Mouse (Mus musculus) adrenal gland, adult 2 months (tissue): ENCODE results near the gene Dtwd1. TPM values are rescaled to one million over a fixed set of nuclear protein-coding genes. Genes with fewer than 3 reads are reported as not detected.
"Not testable (repeated sequence)": the region's sequence is repeated elsewhere in the genome, so short reads cannot be mapped to it uniquely, and the experiment has no call there.

Experiments used
- DNase-seq: peaks from one replicate; pipeline ENCODE4 v3.0.0; 2021
- long read RNA-seq: library from polyadenylated mRNA; stranded (forward); transcript quantifications from one replicate; pipeline ENCODE4 v2.0.0, GENCODE M21; 2021
- polyA plus RNA-seq: library from polyadenylated mRNA; depleted of rRNA; stranded (reverse); fragments of >200 nt; gene quantifications from 2 replicates; pipeline ENCODE4 v1.2.3, GENCODE M21; 2012; rRNA removed
- total RNA-seq, 2 experiments: library from RNA; stranded (reverse); gene quantifications; 2 replicates each; pipeline ENCODE4 v1.2.3; 2021

The Dtwd1 gene
- total RNA-seq: 10 to 100 TPM in 1 of 2 experiments, 1 to 10 TPM in 1; 9.3 to 11.2 TPM
- 0.40 and 0.57 TPM in 2 replicates for polyA plus RNA-seq
- long read RNA-seq, partial matches to known transcripts: 2 of 11 reads
- long read RNA-seq, other reads (novel, unspliced or antisense): 4 of 11 reads

DNA sequence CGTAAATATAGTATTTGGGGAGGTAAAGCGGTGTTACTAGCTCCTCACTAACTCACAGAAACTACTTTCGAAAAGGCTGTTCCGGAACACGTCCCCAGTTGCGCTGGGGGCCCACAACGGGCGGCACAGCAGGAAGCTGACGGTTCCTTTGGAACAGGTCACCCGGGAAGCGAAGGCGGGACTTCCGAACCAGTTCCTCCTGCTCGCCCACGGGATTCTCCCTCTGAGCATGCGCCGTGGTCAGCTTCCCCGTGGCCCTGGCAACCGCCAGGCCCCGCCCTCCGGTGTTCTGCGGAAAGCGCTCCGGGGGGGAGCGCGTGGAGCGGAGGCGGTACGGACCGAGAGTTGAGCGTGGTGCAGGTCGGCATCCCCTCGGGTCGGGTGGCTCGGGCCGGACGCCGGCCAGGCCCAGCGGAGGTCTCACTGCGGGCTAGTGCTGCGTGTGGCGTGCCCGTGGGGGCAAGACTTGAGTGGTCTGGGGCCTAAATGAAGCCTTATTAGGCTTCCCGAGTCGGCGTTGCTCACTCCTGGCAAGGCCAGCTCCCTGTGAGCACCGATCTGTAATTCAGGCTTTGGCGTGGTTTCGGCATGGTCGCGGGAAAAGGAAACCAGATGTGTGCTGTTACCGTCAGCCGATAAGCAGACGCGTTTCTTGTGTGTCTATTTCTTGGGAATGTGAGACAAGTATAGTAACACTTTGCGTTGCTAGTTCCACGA lies at the start of gene Dtwd1, which contains the start of gene Fam227b:
TSS of gene Dtwd1 (plus strand) at position 287 of the 717 bp plus-strand sequence.
TSS of gene Fam227b (minus strand) at position 150 of the 717 bp plus-strand sequence.
- peak; percentile 99 for DNase-seq

DNA sequence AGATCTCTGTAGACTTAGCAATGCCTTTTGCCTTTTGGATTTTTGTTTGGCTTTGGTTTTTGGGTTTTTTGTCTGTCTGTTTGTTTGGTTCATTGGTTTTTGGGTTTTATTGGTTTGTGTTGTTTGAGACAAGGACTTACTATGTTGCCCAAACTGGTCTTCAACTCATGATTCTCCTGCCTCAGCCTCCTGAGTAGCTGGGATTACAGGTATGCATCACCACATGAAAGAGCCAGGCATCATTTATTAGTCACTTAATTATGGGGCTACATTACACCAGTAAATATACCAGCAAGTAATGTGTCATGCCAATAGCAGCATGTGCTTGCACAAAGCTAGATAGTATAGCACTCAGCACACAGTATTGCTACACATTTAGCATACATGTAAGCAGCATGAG lies 4.2 kb upstream of the Dtwd1 start:
- DNase-seq: no peak

DNA sequence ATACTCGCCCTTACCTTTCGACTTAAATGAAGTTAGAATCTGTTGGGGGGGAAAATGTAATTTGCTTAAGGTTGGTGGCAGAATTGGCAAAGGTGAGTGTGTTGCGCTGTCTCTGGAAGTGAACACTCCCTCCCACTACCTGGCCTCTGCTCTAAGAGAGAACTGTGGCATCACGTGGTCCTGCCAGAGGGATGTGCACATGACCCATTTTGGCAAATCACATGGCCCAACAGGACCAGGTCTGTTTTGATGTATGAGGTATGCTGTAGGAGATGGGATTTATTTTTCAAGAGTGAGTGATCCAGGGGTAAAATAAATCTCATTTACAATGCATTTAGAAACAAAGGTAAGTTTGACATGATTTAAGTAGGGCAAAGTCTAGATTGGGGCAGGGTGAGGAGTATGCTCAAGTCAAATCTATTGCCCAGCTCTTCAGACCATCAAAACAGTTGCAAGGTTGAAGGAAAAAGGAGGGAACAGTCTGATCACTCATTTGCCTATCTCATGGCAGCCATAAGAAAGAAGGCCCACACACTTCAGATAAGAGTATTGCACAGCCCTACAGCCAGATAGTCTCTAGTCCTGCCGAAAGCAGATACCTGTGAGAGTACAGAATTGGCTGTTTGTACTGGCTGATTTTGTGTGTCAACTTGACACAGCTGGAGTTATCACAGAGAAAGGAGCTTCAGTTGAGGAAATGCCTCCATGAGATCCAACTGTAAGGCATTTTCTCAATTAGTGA lies 13.5 kb downstream of the Dtwd1 start:
- no peak for DNase-seq

DNA sequence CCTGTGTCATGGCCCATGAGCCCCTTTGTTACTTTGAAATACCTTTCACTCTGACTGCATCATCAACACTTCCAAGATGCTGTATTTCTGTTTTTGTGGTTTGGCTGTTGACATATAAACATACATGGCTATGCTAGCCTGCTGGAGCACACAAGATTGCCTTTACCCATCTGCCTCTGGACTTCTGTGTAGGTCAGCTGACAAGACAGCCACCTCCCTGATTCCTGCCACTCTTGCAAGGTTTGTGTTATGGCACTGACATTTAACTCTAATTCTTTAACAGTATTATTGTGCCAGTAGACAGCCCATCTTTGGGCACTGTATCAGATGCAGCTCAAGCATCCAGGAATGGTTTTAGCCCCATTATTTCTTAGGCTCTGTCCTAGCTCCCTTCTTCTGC lies 14.4 kb downstream of the Dtwd1 start:
- no peak for DNase-seq

DNA sequence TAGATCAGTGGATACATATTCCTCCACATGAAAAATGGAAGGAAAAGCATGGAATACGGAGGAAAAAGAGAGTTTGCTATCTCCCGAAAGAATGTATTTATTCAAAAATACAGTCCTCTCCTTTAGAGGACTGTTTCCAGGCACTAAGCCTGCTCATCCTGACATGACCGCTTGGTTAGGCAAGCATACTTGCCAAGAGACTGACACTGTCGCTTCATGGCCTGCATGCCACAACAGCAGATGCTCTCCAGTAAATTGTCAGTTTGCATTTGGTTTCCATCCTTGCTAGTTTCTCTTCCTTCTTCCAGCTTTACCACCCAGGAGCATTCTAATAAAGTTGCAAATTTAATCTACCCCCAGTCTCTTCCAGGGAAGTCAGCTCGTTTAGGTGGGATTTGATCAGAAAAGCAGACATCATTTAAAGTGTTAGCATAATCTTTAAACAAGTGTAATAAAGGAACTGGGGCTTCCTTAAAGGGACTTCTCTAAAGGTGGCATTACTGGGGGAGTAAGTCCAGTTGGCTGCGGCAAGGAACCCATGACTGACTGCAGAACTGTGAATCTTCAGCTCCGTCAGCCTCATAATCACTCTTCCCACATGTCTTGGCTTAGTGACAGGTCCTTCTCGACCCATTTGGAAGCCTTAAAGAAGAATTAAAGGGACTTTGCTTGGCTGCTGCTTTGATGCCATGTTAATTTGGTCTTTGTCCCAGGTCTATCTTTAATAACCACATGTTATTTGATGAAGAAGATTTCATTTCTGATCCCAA lies 15.1 kb downstream of the Dtwd1 start:
- no peak for DNase-seq

DNA sequence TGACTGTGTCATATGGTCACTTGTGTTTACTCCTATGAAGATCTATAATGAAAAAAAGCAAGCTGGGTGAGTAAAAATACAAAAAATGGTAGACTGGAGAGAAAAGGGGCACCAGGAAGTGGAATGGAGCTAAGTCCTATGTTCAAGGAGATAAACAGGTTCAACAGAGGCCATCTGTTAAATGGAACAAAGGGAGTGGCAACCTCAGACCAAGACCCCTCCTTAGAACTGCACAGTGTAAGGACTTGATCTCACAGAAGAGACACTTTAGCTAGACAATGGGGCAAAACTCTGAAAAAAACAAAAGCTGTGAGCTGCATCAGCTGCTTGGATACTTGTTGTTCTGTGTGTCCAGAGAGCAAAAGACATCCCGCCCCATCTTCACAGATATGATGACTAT lies 19.5 kb downstream of the Dtwd1 start:
- no peak for DNase-seq

DNA sequence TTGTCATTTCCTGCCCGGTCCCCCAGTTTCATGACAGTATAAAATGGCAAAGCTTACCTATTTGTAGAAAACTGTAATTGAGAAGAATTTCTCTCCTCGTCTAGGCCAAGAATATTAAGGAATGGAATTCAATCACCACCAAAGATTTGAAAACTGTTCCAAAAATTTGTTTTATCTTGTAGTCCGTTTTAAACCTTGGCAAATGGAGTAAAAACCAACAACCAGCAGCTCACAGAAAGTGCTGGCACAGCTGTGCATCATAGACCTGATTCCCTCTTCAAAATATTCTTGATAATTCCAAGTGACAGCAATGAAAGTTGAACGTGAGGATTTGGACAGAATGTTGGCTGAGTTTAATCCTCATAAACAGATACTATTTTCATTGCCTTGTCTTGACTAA lies 39.4 kb downstream of the Dtwd1 start:
- DNase-seq: no peak

DNA sequence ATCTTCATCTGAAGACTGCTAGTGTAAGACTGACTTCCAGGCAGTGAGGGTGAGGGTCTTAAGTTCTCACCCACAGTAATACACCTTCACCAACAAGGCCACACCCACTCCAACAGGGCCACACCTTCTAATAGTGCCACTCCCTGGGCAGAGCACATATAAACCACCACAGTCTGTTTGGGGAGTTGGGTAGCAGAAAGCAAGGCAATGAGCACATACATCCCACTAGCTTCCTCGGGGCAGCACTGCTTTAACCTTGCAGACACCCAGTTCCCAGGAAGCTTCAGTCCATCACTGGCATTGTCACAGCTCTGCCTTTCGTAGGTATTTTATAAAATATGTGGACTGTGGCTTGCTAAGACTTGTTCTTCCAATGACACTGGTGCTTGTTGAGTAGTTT lies 40.2 kb downstream of the Dtwd1 start:
- no peak for DNase-seq

DNA sequence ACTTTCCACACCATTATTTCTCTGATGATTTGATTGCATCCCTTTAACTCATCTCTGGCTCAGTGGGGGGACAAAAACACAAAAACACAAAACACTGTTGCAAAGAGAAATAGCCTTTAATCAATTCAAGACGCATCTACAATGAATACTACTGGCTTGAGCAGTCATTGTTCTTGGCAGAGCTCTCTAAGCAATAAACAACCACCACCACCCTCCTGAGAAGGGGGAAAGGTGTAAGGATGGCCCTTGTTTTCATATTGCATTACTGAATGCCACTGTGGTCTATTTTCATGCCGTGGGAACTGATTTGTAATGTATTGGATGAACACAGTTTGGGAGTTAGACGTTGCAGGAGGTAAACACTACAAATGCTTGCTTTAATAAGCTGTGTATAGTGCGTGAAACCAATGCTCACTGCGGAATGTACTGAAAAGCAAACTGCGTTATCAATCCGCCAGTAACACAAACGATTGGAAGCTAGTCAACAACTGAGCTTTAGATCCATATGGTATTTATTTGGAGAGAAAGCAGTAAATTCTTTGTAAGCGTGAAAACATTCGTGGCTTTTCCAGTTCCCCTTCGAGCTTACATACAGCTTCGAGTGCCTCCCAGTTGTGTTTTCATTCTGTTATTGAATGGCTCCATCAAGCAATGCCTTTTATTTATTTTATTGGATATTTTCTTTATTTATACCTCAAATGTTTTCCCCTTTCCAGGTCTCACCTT lies 43.9 kb downstream of the Dtwd1 start:
- no peak for DNase-seq

DNA sequence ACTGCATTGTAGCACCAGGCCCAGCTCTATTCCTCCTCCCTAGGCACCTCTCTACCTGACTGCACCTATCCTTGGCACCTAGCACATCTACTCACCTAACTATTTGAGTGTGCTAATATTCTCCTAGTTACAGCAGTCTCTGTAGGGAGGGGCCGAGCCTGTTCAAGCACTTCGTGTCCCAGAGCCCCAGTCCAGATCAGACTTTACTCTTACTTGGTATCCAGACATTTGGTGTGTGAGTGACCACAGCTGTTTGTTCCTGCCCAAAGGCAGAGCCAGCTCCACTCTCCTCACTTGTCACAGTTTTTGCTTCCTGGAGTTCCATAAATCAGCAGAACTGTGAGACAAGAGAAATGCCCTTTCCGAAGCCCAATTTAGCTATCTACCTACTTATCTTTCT lies 47.0 kb downstream of the Dtwd1 start:
- no peak for DNase-seq

DNA sequence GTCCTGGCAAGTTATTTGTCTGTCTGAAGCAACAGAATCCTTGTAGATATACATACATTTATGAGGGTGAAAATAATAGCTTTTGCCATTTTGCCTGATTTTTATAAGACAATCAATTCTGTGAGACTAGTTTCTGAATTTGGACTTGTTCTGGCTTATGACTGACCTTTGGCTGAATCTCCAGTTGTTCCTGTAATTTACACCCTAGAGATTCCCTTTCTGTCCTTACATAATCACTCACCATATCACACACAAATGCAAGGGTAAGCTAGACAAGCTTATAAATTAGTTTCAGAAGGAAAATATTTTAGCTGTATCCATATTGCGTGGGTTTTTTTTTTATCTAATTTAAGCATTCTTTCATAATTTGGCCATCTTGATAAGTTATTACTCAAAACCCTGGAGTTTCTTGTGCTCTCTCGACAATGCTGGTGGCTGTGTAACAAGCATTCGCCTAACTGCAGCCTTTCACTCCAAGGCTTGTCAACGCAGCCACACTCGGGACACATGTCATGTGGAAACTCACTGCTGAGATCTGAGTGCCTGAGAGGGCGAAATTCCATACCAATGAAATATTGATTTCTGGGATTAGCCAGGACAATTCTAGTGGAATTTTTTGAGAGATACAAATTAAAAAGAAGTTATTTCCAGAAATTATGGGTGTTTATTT lies 59.2 kb downstream of the Dtwd1 start:
- no peak for DNase-seq

DNA sequence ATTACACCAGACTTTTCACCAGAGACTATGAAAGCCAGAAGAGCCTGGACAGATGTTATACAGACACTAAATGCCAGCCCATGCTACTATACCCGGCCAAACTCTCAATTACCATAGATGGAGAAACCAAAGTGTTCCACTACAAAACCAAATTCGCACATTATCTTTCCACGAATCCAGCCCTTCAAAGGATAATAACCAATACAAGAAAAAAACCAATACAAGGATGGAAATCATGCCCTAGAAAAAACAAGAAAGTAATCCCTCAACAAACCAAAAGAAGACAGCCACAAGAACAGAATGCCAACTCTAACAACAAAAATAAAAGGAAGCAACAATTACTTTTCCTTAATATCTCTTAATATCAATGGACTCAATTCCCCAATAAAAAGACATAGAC lies 62.9 kb downstream of the Dtwd1 start, which contains the start of gene Gm17555:
TSS of gene Gm17555 (plus strand) at position 301 of the 400 bp plus-strand sequence.
- not testable (repeated sequence) for DNase-seq

Other genes with a start within 250 kb of the Dtwd1 start
- gene Fgf7, start 117.5 kb upstream of the Dtwd1 start, total RNA-seq: 1 to 10 TPM; 1.1 to 1.2 TPM
- gene Fgf7, start 117.5 kb upstream of the Dtwd1 start, polyA plus RNA-seq: 0.08 and 0.30 TPM in 2 replicates
- gene Fam227b, start 137 bp upstream of the Dtwd1 start, total RNA-seq: under 1 TPM in 1 of 2 experiments, not detected in 1; 0.20 TPM
- not detected in 2 replicates for gene Fam227b, start 137 bp upstream of the Dtwd1 start, polyA plus RNA-seq
- not detected for gene Gm17555, start 63.0 kb downstream of the Dtwd1 start, total RNA-seq
- gene Gm17555, start 63.0 kb downstream of the Dtwd1 start, polyA plus RNA-seq: not detected in 2 replicates